Mouse (Mus musculus) neural tube, embryonic 15.5 days (tissue): ENCODE data around the gene Ifi202b. TPM values are rescaled to one million over a fixed set of nuclear protein-coding genes. Genes with fewer than 3 reads are reported as not detected.
"Not testable (repeated sequence)": the region's sequence is repeated elsewhere in the genome, so short reads cannot be mapped to it uniquely, and the experiment has no call there.

Source experiments
- ATAC-seq: fragments of 200-750 bp; cut with Nextera tagmentation; 2 replicates; pipeline ENCODE4 v1.8.0; 2017; ENCODE audit warnings: mild to moderate bottlenecking, moderate TSS enrichment, moderate library complexity; ENCODE audit not compliant: low FRiP score
- H3K27ac ChIP-seq: fragments of 300-500 bp; sonication (generic); replicated peaks from 2 replicates; pipeline ENCODE4 v1.5.1; 2015; ENCODE audit warnings: mild to moderate bottlenecking, inconsistent platforms
- H3K27me3 ChIP-seq: fragments of 300-500 bp; sonication (generic); replicated peaks from 2 replicates; pipeline ENCODE4 v1.6.1; 2015; ENCODE audit warnings: inconsistent platforms
- H3K36me3 ChIP-seq: fragments of 300-500 bp; sonication (generic); 2 replicates; pipeline ENCODE4 v1.6.1; 2015; ENCODE audit warnings: inconsistent platforms
- H3K4me1 ChIP-seq: fragments of 300-500 bp; sonication (generic); 2 replicates; pipeline ENCODE4 v1.6.1; 2015; ENCODE audit warnings: inconsistent platforms
- H3K4me2 ChIP-seq: fragments of 300-500 bp; sonication (generic); 2 replicates; pipeline ENCODE4 v1.6.1; 2015; ENCODE audit warnings: inconsistent platforms, mild to moderate bottlenecking, moderate library complexity
- H3K4me3 ChIP-seq: fragments of 300-500 bp; sonication (generic); replicated peaks from 2 replicates; pipeline ENCODE4 v1.5.1; 2015; ENCODE audit warnings: mild to moderate bottlenecking, inconsistent platforms
- H3K9ac ChIP-seq: fragments of 300-500 bp; sonication (generic); replicated peaks from 2 replicates; pipeline ENCODE4 v1.6.1; 2015; ENCODE audit warnings: mild to moderate bottlenecking, inconsistent platforms
- H3K9me3 ChIP-seq: fragments of 300-500 bp; sonication (generic); replicated peaks from 2 replicates; pipeline ENCODE4 v1.6.1; 2016; ENCODE audit warnings: inconsistent platforms
- WGBS: fragments of 180-500 bp; shearing (Covaris S2); methylation state at CpG from one replicate; pipeline ENCODE4 v1.1.7; 2015; ENCODE audit warnings: mixed read lengths; 5-methylcytosine and 5-hydroxymethylcytosine counted together
- polyA plus RNA-seq: library from polyadenylated mRNA; unstranded; fragments of >200 nt; fragmentation: Nextera tagmentation; extraction: Ambion mirVana; gene quantifications from 2 replicates; pipeline ENCODE4 v1.2.1, GENCODE M21; 2015

The Ifi202b gene
- polyA plus RNA-seq, 1 experiment from 2014 or later = not detected

DNA sequence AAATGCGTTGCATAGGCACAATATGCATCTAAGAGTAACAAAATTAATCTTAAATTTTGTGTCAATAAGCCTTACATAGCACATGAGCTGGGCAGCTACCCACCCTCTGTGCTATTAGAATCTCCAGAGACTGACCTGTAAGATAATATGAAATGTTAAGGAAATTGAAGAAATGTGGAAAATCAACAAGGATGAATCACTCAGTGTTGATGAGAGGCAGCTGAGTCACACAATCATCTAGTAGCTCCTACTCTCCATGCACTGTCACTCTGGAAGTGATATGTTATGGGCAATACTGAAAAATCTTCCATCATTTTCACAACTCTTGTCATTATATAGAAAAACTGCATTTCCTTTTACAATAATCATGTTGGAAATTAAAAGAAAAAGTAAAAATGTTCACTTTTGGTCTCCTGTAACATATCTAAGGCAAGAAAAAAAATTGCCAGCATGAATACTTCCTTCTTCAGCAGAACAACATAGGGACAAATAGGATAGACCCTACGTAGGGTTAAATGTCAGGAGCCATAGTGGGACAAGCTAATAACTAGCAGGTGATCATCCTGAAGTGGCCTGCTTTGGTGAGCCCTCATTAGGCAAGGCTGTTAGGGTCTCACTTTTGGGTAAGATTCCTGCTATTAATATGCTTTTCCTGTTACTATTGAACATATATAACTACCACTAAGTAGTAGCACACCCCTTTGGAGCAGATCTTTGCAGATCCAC lies 27.3 kb downstream of the Ifi202b start:
- no peaks in the 10 kb centered on the region for H3K36me3 ChIP-seq
- H3K9me3 ChIP-seq = no peaks in the 10 kb centered on the region
- no peak for ATAC-seq
- no peak overlapping the region for H3K27ac ChIP-seq
- H3K4me1 ChIP-seq = no peaks in the 10 kb centered on the region
- WGBS = 89% methylated on average over 2 of the region's 2 CpGs
- no peak overlapping the region for H3K9ac ChIP-seq
- H3K4me2 ChIP-seq = no peak overlapping the region
- no peaks in the 10 kb centered on the region for H3K27me3 ChIP-seq
- H3K4me3 ChIP-seq = no peak overlapping the region

DNA sequence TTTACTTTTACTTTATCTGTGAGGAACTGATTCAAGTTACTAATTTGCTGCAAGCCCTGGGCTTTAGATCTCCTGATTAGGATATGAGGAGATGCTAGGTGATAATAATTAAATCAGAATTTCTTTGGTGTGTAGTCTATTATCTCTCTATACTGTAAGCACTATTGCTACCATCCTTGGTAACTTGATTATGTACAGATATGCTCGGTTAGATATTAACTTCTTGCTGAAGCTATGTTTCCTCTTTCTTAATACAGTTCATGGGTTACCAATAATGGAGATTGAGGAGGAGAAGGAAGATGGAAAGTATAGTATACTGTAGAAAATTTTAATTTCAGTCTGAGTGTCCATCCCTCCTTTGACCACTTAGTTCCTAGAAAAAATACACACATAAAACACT lies 29.0 kb downstream of the Ifi202b start:
- Histone ChIP-seq H3K4me1 (no peaks in the 10 kb centered on the region), H3K4me3 (no peak overlapping the region), H3K4me2 (no peak overlapping the region), H3K9me3 (no peaks in the 10 kb centered on the region), H3K27ac (no peak overlapping the region), H3K9ac (no peak overlapping the region), H3K36me3 (no peaks in the 10 kb centered on the region), H3K27me3 (no peaks in the 10 kb centered on the region)
- WGBS = 96% methylated on average over 1 of the region's 1 CpGs
- ATAC-seq = no peak

DNA sequence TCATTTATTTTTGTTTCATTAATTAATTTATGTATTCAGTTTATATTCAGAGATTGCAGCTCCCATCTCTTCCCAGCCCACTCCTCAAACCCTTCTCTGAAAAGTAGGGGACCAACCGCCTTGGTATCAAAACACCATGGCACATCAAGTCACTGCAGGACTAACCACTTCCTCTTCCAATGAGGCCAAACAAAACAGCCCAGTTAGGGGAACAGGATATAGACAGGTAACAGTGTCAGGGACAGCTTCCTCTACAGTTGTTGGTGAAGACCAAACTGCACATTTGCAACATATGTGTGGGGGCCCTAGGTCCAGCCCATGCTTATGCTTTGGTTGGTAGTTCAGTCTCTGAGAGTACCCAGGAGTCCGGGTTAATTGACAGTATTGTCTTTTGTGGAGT lies 33.5 kb downstream of the Ifi202b start:
- not testable (repeated sequence) for ATAC-seq, H3K27me3 ChIP-seq, H3K9me3 ChIP-seq, H3K27ac ChIP-seq, H3K4me3 ChIP-seq, H3K4me1 ChIP-seq, H3K36me3 ChIP-seq, H3K4me2 ChIP-seq, H3K9ac ChIP-seq
- 95% methylated on average over 2 of the region's 2 CpGs for WGBS

DNA sequence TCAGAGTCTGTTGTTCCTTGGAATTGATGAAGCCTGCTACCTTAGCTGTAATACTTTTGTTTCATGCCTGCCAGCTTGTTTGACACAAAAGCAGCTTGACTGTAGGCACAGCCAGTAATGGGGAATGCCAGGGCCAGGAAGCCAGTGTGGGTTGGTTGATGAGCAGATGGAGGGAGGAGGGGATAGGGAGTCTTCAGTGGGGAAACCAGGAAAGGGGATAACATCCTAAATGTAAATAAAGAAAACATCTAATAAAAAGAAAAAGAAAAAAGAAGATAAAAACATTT lies 39.8 kb downstream of the Ifi202b start:
- not testable (repeated sequence) for H3K9me3 ChIP-seq, H3K27ac ChIP-seq, H3K4me1 ChIP-seq, H3K36me3 ChIP-seq, H3K27me3 ChIP-seq, H3K4me2 ChIP-seq, H3K4me3 ChIP-seq, H3K9ac ChIP-seq, ATAC-seq

DNA sequence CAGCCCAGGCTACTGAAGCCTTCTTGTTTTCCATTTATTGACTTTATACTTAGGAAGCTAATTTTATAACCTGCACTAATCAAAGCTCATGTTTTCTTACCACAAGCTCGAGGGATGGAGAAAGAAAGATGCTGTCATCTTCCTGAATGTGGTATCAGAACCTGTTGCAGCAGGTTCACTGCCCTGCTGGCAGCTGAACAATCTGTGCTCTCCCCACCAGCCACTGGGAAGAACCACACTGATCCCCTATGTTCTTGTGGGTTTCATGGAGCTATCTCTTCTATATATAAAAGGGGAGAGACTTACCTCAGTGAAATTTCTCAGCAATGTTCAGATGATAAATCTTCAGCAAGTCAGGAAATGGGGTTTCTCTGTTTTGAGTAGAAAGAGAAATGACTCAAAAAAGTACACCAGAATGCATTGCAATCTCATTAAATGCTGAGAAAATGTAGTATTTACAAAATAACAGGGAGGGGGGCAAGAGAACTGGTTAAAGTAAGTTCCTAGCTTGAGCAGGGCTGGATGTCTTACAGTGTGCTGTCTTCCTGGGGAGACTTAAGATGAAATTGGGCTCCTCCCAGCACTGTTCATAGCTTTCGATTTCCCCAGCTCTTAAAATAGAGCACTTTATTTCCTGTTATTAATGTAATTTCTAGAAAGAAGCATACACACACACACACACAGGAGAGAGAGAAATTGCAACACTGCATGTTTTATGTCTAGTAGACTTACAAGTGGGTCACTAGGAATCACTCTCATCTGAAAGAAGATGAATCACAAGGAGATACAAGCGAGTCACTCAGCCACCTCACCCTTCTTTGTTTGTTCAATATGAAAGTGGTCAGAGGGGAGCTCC lies 40.4 kb downstream of the Ifi202b start, which contains the start of the genes Mndal and Ifi203:
TSS of gene Mndal (minus strand) at position 568 of the 856 bp plus-strand sequence.
TSS of gene Ifi203 (minus strand) at position 749 of the 856 bp plus-strand sequence.
- H3K27ac ChIP-seq, H3K9ac ChIP-seq, H3K36me3 ChIP-seq, H3K4me3 ChIP-seq, H3K27me3 ChIP-seq, H3K9me3 ChIP-seq, H3K4me1 ChIP-seq, ATAC-seq, H3K4me2 ChIP-seq: not testable (repeated sequence)
- 66% methylated on average over 3 of the region's 3 CpGs for WGBS

DNA sequence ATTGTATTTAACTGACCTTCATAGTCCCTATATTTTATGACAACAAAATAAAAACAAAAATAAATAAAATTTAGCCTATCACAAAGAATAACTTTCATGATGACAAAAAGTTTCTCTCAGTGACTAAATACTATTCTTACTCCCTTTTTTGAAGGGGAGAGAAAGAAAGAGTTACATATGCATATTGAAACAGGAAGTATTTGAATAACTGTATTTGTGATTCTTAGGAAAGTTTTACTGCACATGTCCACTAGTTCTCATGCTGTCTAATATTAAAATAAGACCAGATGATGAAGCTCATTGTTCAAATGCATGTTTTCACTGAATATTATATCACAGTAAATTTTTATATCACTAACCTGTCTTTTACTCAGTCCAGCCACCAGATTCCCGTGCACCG lies 41.0 kb downstream of the Ifi202b start:
- not testable (repeated sequence) for H3K4me1 ChIP-seq, H3K9me3 ChIP-seq, H3K27me3 ChIP-seq, H3K9ac ChIP-seq, H3K36me3 ChIP-seq, H3K4me3 ChIP-seq, H3K4me2 ChIP-seq, H3K27ac ChIP-seq, ATAC-seq
- WGBS = 95% methylated on average over 2 of the region's 2 CpGs

DNA sequence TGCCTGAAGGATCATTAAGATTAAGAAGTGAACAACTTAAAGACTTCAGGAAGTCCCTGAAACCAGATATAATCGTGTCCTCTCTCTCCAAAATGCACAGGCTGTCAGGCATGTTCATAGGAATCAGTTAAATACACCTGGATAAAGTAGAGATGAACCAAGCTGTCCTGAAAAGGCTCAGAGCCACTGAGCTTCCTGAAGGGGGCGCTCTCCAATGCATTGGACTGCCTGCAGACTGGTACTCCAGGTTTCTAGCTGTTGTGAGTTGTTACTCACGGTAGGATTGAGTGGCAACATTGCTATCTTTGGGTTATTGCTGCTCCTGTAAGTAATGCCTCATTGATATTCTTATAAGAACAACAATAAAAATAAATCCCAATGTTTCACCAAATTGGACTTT lies 63.3 kb downstream of the Ifi202b start:
- WGBS = 64% methylated on average over 3 of the region's 3 CpGs
- H3K4me3 ChIP-seq, H3K36me3 ChIP-seq, H3K9me3 ChIP-seq, H3K27me3 ChIP-seq, H3K9ac ChIP-seq, H3K4me2 ChIP-seq, ATAC-seq, H3K4me1 ChIP-seq, H3K27ac ChIP-seq: not testable (repeated sequence)

DNA sequence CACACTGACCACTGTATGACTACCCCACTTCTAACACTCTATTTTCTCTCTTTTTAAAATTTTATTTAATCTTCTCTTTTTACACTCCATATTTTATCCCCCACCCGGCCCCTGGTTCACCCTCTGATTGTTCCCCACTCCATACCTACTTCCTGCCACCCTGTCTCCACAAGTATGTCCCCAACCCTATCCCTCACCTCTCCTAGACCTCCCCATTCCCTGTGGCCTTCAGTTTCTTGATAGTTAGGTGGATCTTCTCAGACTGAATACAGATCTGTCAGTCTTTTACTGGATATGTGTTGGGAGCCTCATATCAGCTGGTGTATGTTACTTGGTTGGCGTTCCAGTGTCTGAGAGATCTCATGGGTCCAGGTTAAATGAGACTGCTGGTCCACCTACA lies 68.0 kb downstream of the Ifi202b start:
- 88% methylated on average over 2 of the region's 2 CpGs for WGBS
- ATAC-seq = no peak
- Histone ChIP-seq H3K36me3 (no peaks in the 10 kb centered on the region), H3K9ac (no peak overlapping the region), H3K27me3 (no peaks in the 10 kb centered on the region), H3K4me2 (no peak overlapping the region), H3K9me3 (no peaks in the 10 kb centered on the region), H3K4me3 (no peak overlapping the region), H3K27ac (no peak overlapping the region), H3K4me1 (no peaks in the 10 kb centered on the region)

DNA sequence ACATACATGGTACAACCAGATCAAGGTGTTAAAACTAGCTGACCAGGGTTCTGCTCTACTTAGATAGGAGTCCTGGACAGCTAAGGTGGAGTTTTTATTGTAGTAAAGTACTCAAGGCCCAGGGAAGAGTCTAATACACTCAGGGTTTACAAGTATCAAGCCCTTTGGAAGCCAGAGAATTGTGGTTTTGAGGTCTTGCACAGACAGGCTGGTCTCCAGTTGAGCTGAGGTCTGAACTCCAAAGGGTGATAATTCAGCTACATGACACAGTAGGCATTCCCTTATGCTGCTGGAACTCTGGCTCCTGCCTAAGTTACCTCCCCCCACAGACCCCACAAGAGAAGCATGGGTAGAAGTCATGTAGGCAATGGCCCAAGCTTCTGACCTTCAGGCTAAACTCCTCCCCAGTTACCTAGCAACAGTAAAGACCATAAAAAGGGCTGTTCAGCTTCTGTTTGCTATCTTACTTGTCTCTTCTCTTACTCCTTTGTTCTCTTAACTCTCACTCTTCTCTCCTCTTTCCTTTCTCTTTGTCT lies 69.2 kb downstream of the Ifi202b start:
- not testable (repeated sequence) for H3K4me2 ChIP-seq, H3K9me3 ChIP-seq, H3K36me3 ChIP-seq, H3K4me1 ChIP-seq, H3K4me3 ChIP-seq, H3K9ac ChIP-seq, H3K27ac ChIP-seq, H3K27me3 ChIP-seq, ATAC-seq

Other genes starting within 250 kb of the Ifi202b start
- 0.27 and 0.65 TPM in 2 replicates for gene Ifi207, start 241.0 kb downstream of the Ifi202b start, polyA plus RNA-seq
- gene Ifi204, start 215.8 kb downstream of the Ifi202b start, polyA plus RNA-seq = 1.3 and 7.2 TPM in 2 replicates
- 0.51 and 4.7 TPM in 2 replicates for gene Ifi211, start 69.7 kb downstream of the Ifi202b start, polyA plus RNA-seq
- gene Mndal, start 40.3 kb downstream of the Ifi202b start, polyA plus RNA-seq = 1.1 and 11.7 TPM in 2 replicates
- gene Ifi203, start 40.1 kb downstream of the Ifi202b start, polyA plus RNA-seq = 0.69 and 2.9 TPM in 2 replicates
- 0.43 TPM in 1 of 2 replicates, not detected in the other for gene Ifi205, start 49.1 kb upstream of the Ifi202b start, polyA plus RNA-seq
- gene Olfr433, start 58.0 kb upstream of the Ifi202b start, polyA plus RNA-seq = not detected in 2 replicates
- gene Olfr432, start 66.5 kb upstream of the Ifi202b start, polyA plus RNA-seq = not detected in 2 replicates
- gene Olfr430, start 83.9 kb upstream of the Ifi202b start, polyA plus RNA-seq = not detected in 2 replicates
- gene Olfr429, start 101.6 kb upstream of the Ifi202b start, polyA plus RNA-seq = not detected in 2 replicates
- not detected in 2 replicates for gene Olfr427, start 114.1 kb upstream of the Ifi202b start, polyA plus RNA-seq
- gene Olfr231, start 138.4 kb upstream of the Ifi202b start, polyA plus RNA-seq = not detected in 2 replicates
- not detected in 2 replicates for gene Olfr424, start 148.8 kb upstream of the Ifi202b start, polyA plus RNA-seq
- not detected in 2 replicates for gene Olfr420, start 172.9 kb upstream of the Ifi202b start, polyA plus RNA-seq
- gene Spta1, start 190.0 kb upstream of the Ifi202b start, polyA plus RNA-seq = 0.06 and 0.20 TPM in 2 replicates